Mouse (Mus musculus): ENCODE measurements around the gene Cdc14a.

GRCm38 (mm10) chr3:116304800-116305753 is 118.8 kb downstream of the Cdc14a start:
- TF ChIP-seq CTCF (IDR thresholded peaks at IDR 0.05; ENCODE audit: borderline replicate concordance, extremely low read depth, insufficient read depth, insufficient read length): peak; percentile 20; the same call in 1 of the 2 replicates
- no peak for TF ChIP-seq POLR2A (IDR thresholded peaks at IDR 0.05; ENCODE audit: borderline replicate concordance, extremely low read depth, insufficient read depth, insufficient read length, poor library complexity, severe bottlenecking)
